ENCODE assay signal across 8 mouse cellular contexts in the genomic region with DNA sequence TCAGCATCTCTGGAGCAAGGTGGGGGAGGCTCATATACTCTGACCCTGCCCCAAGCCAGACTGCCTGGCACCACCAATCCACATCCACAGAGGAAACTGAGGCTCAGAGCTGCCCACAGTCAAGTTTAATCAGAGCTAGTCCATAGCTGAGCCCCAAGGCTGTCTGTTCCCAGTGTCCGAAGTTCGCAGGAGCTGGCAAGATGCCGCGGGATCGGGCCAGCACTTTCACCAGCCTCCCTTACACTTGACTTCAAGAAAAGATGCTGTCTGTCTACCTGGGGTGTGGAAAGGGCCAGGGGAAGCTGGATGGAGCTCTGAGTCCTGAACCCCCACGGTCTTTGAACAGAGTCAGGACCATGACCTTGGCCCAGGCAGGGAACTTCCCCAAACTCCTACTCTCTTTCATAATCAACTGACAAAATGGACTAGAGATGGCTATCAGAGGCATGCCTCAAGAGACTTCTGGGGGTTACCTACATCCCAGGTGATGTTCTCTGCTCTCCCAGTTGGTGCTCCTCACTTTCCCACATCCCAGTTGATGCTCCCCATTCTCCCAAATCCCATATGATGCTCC. TPM values are rescaled to one million over a fixed set of nuclear protein-coding genes. Genes with fewer than 3 reads are reported as not detected.
DNase-seq lines count a peak whose midpoint lies in the region; ATAC-seq lines count a peak whose summit lies in the region.

No protein-coding gene starts in this region.

- no peak for ATAC-seq in heart, embryonic 15.5 days (replicated peaks; ENCODE audit: insufficient number of reproducible peaks, insufficient read depth, low FRiP score, low read depth)
- ATAC-seq in embryonic facial prominence, embryonic 13.5 days (ENCODE audit: insufficient number of reproducible peaks, insufficient read depth, low FRiP score, low TSS enrichment, low read depth), result no peak

- H3K27ac ChIP-seq in heart, embryonic 15.5 days, result peak overlapping the region; percentile 80
- peak overlapping the region; percentile 52; the same call in 1 of the 2 replicates for H3K27ac ChIP-seq in embryonic facial prominence, embryonic 13.5 days

- H3K4me1 ChIP-seq in heart, embryonic 15.5 days (replicated peaks), result peaks cover 29% of the 10 kb centered on the region
- peaks cover 37% of the 10 kb centered on the region for H3K4me1 ChIP-seq in embryonic facial prominence, embryonic 13.5 days

- no peak for DNase-seq in heart, postnatal 4 days
- DNase-seq in adrenal gland, adult 8-10 months, result peak; percentile 36
- DNase-seq in kidney, postnatal 25 days, result peak; percentile 82 to 84
- DNase-seq in left cerebral cortex, adult 11 months (ENCODE audit: low spot score), result no peak
- DNase-seq in left cerebral cortex, postnatal 14 days (ENCODE audit: low spot score in 2 of 2), result no peak
- DNase-seq in embryo, embryonic 11 days, result no peak

- peak overlapping the region; percentile 39; the same call in 1 of the 2 replicates for H3K9ac ChIP-seq in heart, embryonic 15.5 days
- H3K9ac ChIP-seq in embryonic facial prominence, embryonic 13.5 days, result no peak overlapping the region

- H3K27me3 ChIP-seq in heart, embryonic 15.5 days, result no peaks in the 10 kb centered on the region
- no peaks in the 10 kb centered on the region for H3K27me3 ChIP-seq in embryonic facial prominence, embryonic 13.5 days

- H3K9me3 ChIP-seq in heart, embryonic 15.5 days (replicated peaks), result no peaks in the 10 kb centered on the region
- H3K9me3 ChIP-seq in embryonic facial prominence, embryonic 13.5 days, result no peaks in the 10 kb centered on the region

- peak overlapping the region; percentile 41; the same call in 1 of the 2 replicates for H3K4me2 ChIP-seq in heart, embryonic 15.5 days
- no peak overlapping the region for H3K4me2 ChIP-seq in embryonic facial prominence, embryonic 13.5 days

- no peak overlapping the region for H3K4me3 ChIP-seq in heart, embryonic 15.5 days
- H3K4me3 ChIP-seq in embryonic facial prominence, embryonic 13.5 days, result no peak overlapping the region

- 68% methylated on average over 6 of the region's 6 CpGs for WGBS in heart, embryonic 15.5 days
- 77% methylated on average over 6 of the region's 6 CpGs for WGBS in embryonic facial prominence, embryonic 13.5 days

- intact Hi-C loops in left cerebral cortex, postnatal 14 days (cut with DNase I), result no loop called here

- no peaks in the 10 kb centered on the region for H3K36me3 ChIP-seq in heart, embryonic 15.5 days
- peaks cover 6% of the 10 kb centered on the region; the same call in 1 of the 2 replicates for H3K36me3 ChIP-seq in embryonic facial prominence, embryonic 13.5 days

RNA-seq across cellular contexts. Expression of gene Arhgef10l, which starts 34.4 kb away (rescaled TPM):
- 15.3 and 21.8 TPM in 2 replicates for polyA plus RNA-seq in heart, embryonic 15.5 days (2015; fragmentation: Nextera tagmentation; extraction: Ambion mirVana)
- 10 to 100 TPM; 45.9 to 46.7 TPM for total RNA-seq in heart, postnatal 4 days (2021)
- total RNA-seq in adrenal gland, adult 8-10 months (2022), result 10 to 100 TPM; 13.3 to 46.3 (median 28.5) TPM
- polyA plus RNA-seq in embryonic facial prominence, embryonic 13.5 days (2015; fragmentation: Nextera tagmentation; extraction: Ambion mirVana), result 11.5 and 11.6 TPM in 2 replicates
- 10 to 100 TPM; 44.3 to 53.6 TPM for total RNA-seq in left cerebral cortex, postnatal 14 days (2021)

Comparison
In these comparisons a context has a peak if more than half of its experiments do, and no peak if none do; other contexts are left out.
1. DNase-seq: peak in adrenal gland, adult 8-10 months (single experiment) and kidney, postnatal 25 days (2 of 2); none in heart, postnatal 4 days (single experiment), left cerebral cortex, adult 11 months (single experiment), left cerebral cortex, postnatal 14 days (0 of 2) and embryo, embryonic 11 days (single experiment).